Mouse (Mus musculus): ENCODE results near the gene Dvl2. TPM values are rescaled to one million over a fixed set of nuclear protein-coding genes. Genes with fewer than 3 reads are reported as not detected.

Gene Dvl2
- total RNA-seq, 1 experiment, result 47.4 TPM

- Histone ChIP-seq H3K4me3 (ENCODE audit: insufficient read depth in 1 of 2, low read depth in 1 of 2, low read length in 2 of 2, poor library complexity in 1 of 2, severe bottlenecking in 1 of 2) (peak overlapping the region; percentile 91 to 96), H3K36me3 (ENCODE audit: control insufficient read depth, insufficient read depth, low read length, poor library complexity, severe bottlenecking) (peaks cover 21% of the 10 kb centered on the region), H3K4me1 (ENCODE audit: control insufficient read depth in 2 of 2, insufficient read depth in 2 of 2, low read length in 2 of 2, poor library complexity in 1 of 2) (peaks cover 0 to 2% of the 10 kb centered on the region in 2 experiments; a peak in 1 of 4 replicates), H3K9me3 (ENCODE audit: control insufficient read depth, insufficient read depth, low read depth, low read length) (no peaks in the 10 kb centered on the region), H3K27ac (ENCODE audit: insufficient read depth, low read depth, low read length, poor library complexity, severe bottlenecking) (peak overlapping the region; percentile 99), H3K9ac (ENCODE audit: insufficient read depth, low read depth, low read length, poor library complexity, severe bottlenecking) (peak overlapping the region; percentile 99)
- TF ChIP-seq HCFC1 (IDR thresholded peaks at IDR 0.05; ENCODE audit: borderline replicate concordance, insufficient read depth, low read length) (peak; percentile 71; the same call in 1 of the 2 replicates), ZNF384 (IDR thresholded peaks at IDR 0.05; ENCODE audit: low read depth, low read length) (no peak), ZC3H11A (IDR thresholded peaks at IDR 0.05; ENCODE audit: borderline replicate concordance, low read depth, low read length) (no peak), CHD2 (IDR thresholded peaks at IDR 0.05; ENCODE audit: low read depth, low read length) (peak; percentile 29; the same call in 1 of the 2 replicates), MAFK (IDR thresholded peaks at IDR 0.05; ENCODE audit: insufficient read depth, low read depth, low read length) (no peak)
- peak; percentile 100 for DNase-seq (ENCODE audit: low read depth, low spot score)
- in situ Hi-C loops (cut with MboI; ENCODE audit: low sequenced_read_pairs in 2 of 2, unreplicated experiment in 2 of 2), result no loop called here
Measured at GRCm38 (mm10) chr11:69980196-69981140, 19.9 kb upstream of the Dvl2 start.

DNA sequence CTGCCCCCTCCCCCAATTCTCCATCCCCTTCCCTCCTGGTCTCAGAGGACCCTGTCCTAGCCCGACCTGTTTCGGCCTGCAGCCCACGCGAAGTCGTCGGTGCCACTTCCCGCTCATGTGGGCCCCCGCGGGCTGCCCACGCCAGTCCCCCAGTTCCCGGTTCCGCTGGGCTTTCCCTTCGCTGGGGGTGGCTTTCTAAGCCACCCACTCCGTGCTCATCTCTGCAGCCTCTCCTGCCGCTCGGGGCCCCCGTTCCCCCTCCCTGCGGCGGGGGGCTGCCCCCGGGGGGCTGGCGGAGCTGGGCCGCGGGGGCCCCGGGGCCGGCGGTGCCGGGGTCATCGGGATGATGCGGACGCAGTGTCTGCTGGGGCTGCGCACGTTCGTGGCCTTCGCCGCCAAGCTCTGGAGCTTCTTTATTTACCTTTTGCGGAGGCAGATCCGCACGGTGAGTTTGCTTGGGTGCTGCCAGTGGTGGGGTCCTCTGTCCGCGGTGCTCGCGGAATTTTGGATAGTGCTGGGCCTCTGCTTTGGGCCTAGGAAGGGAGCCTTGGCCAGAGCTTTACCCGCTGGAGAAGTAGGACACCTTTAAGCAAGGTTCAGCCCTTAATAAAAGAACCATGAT is 19.1 kb upstream of the Dvl2 start, which contains the start of gene Ctdnep1:
TSS of gene Ctdnep1 (plus strand) at position 16 of the 622 bp plus-strand sequence.
- Histone ChIP-seq H3K27ac (ENCODE audit: insufficient read depth, low read depth, low read length, poor library complexity, severe bottlenecking) (peak within 1 kb of the TSS; percentile 99), H3K9ac (ENCODE audit: insufficient read depth, low read depth, low read length, poor library complexity, severe bottlenecking) (peak within 1 kb of the TSS; percentile 99), H3K9me3 (ENCODE audit: control insufficient read depth, insufficient read depth, low read depth, low read length) (no peaks in the 10 kb centered on the region), H3K36me3 (ENCODE audit: control insufficient read depth, insufficient read depth, low read length, poor library complexity, severe bottlenecking) (peaks cover 18% of the 10 kb centered on the region), H3K4me1 (ENCODE audit: control insufficient read depth in 2 of 2, insufficient read depth in 2 of 2, low read length in 2 of 2, poor library complexity in 1 of 2) (peaks cover 0 to 2% of the 10 kb centered on the region in 2 experiments; a peak in 1 of 4 replicates), H3K4me3 (ENCODE audit: insufficient read depth in 1 of 2, low read depth in 1 of 2, low read length in 2 of 2, poor library complexity in 1 of 2, severe bottlenecking in 1 of 2) (peak within 1 kb of the TSS; percentile 91 to 96)
- in situ Hi-C loops (cut with MboI; ENCODE audit: low sequenced_read_pairs in 2 of 2, unreplicated experiment in 2 of 2), result no loop called here
- DNase-seq (ENCODE audit: low read depth, low spot score), result no peak
- TF ChIP-seq HCFC1 (IDR thresholded peaks at IDR 0.05; ENCODE audit: borderline replicate concordance, insufficient read depth, low read length), result no peak
- TF ChIP-seq ZC3H11A (IDR thresholded peaks at IDR 0.05; ENCODE audit: borderline replicate concordance, low read depth, low read length), result no peak
- TF ChIP-seq ZNF384 (IDR thresholded peaks at IDR 0.05; ENCODE audit: low read depth, low read length), result no peak

DNA sequence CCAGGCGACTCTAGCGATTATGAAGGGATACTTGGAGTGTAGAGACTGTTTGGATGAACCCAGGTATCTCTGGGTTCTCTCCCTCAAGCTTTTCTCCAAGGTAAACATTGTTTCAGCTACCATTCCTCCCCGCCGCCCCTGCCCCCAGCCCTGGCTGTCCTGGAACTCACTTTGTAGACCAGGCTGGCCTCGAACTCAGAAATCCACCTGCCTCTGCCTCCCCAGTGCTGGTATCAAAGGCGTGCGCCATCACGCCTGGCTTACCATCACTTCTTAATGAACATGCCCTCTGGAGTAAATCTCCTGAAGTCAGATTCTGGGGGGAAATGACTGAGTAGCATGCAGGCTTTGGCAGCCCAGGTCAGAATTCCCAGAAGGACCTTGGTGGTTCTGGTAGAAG is 18.2 kb upstream of the Dvl2 start, which contains the start of gene Elp5:
TSS of gene Elp5 (minus strand) at position 293 of the 400 bp plus-strand sequence.
- Histone ChIP-seq H3K9me3 (ENCODE audit: control insufficient read depth, insufficient read depth, low read depth, low read length) (no peaks in the 10 kb centered on the region), H3K27ac (ENCODE audit: insufficient read depth, low read depth, low read length, poor library complexity, severe bottlenecking) (peak within 1 kb of the TSS; percentile 99), H3K36me3 (ENCODE audit: control insufficient read depth, insufficient read depth, low read length, poor library complexity, severe bottlenecking) (peaks cover 20% of the 10 kb centered on the region), H3K4me3 (ENCODE audit: insufficient read depth in 1 of 2, low read depth in 1 of 2, low read length in 2 of 2, poor library complexity in 1 of 2, severe bottlenecking in 1 of 2) (peak within 1 kb of the TSS; percentile 91 to 96), H3K4me1 (ENCODE audit: control insufficient read depth in 2 of 2, insufficient read depth in 2 of 2, low read length in 2 of 2, poor library complexity in 1 of 2) (peaks cover 0 to 2% of the 10 kb centered on the region in 2 experiments; a peak in 1 of 4 replicates), H3K9ac (ENCODE audit: insufficient read depth, low read depth, low read length, poor library complexity, severe bottlenecking) (peak within 1 kb of the TSS; percentile 91)
- no peak for TF ChIP-seq MAFK (IDR thresholded peaks at IDR 0.05; ENCODE audit: insufficient read depth, low read depth, low read length)
- TF ChIP-seq HCFC1 (IDR thresholded peaks at IDR 0.05; ENCODE audit: borderline replicate concordance, insufficient read depth, low read length), result no peak
- TF ChIP-seq ZC3H11A (IDR thresholded peaks at IDR 0.05; ENCODE audit: borderline replicate concordance, low read depth, low read length), result no peak
- TF ChIP-seq CHD2 (IDR thresholded peaks at IDR 0.05; ENCODE audit: low read depth, low read length), result no peak
- TF ChIP-seq ZNF384 (IDR thresholded peaks at IDR 0.05; ENCODE audit: low read depth, low read length), result no peak
- in situ Hi-C loops (cut with MboI; ENCODE audit: low sequenced_read_pairs in 2 of 2, unreplicated experiment in 2 of 2), result no loop called here
- DNase-seq (ENCODE audit: low read depth, low spot score), result no peak

GRCm38 (mm10) chr11:69982877-69983276 is 17.5 kb upstream of the Dvl2 start:
- no peak for DNase-seq (ENCODE audit: low read depth, low spot score)
- in situ Hi-C loops (cut with MboI; ENCODE audit: low sequenced_read_pairs in 2 of 2, unreplicated experiment in 2 of 2), result no loop called here
- Histone ChIP-seq H3K4me3 (ENCODE audit: insufficient read depth in 1 of 2, low read depth in 1 of 2, low read length in 2 of 2, poor library complexity in 1 of 2, severe bottlenecking in 1 of 2) (no peak overlapping the region), H3K27ac (ENCODE audit: insufficient read depth, low read depth, low read length, poor library complexity, severe bottlenecking) (no peak overlapping the region), H3K9ac (ENCODE audit: insufficient read depth, low read depth, low read length, poor library complexity, severe bottlenecking) (no peak overlapping the region), H3K36me3 (ENCODE audit: control insufficient read depth, insufficient read depth, low read length, poor library complexity, severe bottlenecking) (peaks cover 16% of the 10 kb centered on the region), H3K4me1 (ENCODE audit: control insufficient read depth in 2 of 2, insufficient read depth in 2 of 2, low read length in 2 of 2, poor library complexity in 1 of 2) (peaks cover 0 to 2% of the 10 kb centered on the region in 2 experiments; a peak in 1 of 4 replicates), H3K9me3 (ENCODE audit: control insufficient read depth, insufficient read depth, low read depth, low read length) (no peaks in the 10 kb centered on the region)
- TF ChIP-seq HCFC1 (IDR thresholded peaks at IDR 0.05; ENCODE audit: borderline replicate concordance, insufficient read depth, low read length) (no peak), MAFK (IDR thresholded peaks at IDR 0.05; ENCODE audit: insufficient read depth, low read depth, low read length) (no peak), ZC3H11A (IDR thresholded peaks at IDR 0.05; ENCODE audit: borderline replicate concordance, low read depth, low read length) (no peak), ZNF384 (IDR thresholded peaks at IDR 0.05; ENCODE audit: low read depth, low read length) (no peak), CHD2 (IDR thresholded peaks at IDR 0.05; ENCODE audit: low read depth, low read length) (no peak)

All from ES-E14 (cell line).